In genomic region chr10:42760999-42761900, GRCm38 (mm10) we compare ENCODE assay signal across 8 mouse cellular contexts. TPM values are rescaled to one million over a fixed set of nuclear protein-coding genes. Genes with fewer than 3 reads are reported as not detected.
DNase-seq lines count a peak whose midpoint lies in the region; ATAC-seq lines count a peak whose summit lies in the region.

Gene Sec63 (plus strand): TSS chr10:42761496.

- H3K9me3 ChIP-seq in hindbrain, embryonic 16.5 days (ENCODE audit: control insufficient read depth, low read length): no peaks in the 10 kb centered on the region

- peak within 1 kb of the TSS; percentile 98 for H3K9ac ChIP-seq in hindbrain, embryonic 16.5 days (ENCODE audit: low read depth, low read length)

- H3K79me2 ChIP-seq in macrophage (ENCODE audit: inconsistent target): peaks cover 44% of the 10 kb centered on the region

- peak within 1 kb of the TSS; percentile 94 for H3K27ac ChIP-seq in hindbrain, embryonic 16.5 days (ENCODE audit: low read depth, low read length)
- H3K27ac ChIP-seq in macrophage: peak within 1 kb of the TSS; percentile 57

- no peaks in the 10 kb centered on the region for H3K36me3 ChIP-seq in hindbrain, embryonic 16.5 days (ENCODE audit: control insufficient read depth, insufficient read depth, low read length)
- H3K36me3 ChIP-seq in macrophage (ENCODE audit: inconsistent target): no peaks in the 10 kb centered on the region

- 1% methylated on average over 39 of the region's 81 CpGs for WGBS in hindbrain, embryonic 16.5 days
- 1% methylated on average over 77 of the region's 81 CpGs for WGBS in macrophage (ENCODE audit: missing documents)

- H3K4me3 ChIP-seq in hindbrain, embryonic 16.5 days (ENCODE audit: low read length): peak within 1 kb of the TSS; percentile 98
- H3K4me3 ChIP-seq in macrophage (ENCODE audit: inconsistent target): peak within 1 kb of the TSS; percentile 91

- ATAC-seq in hindbrain, embryonic 16.5 days: peak; percentile 97

- peaks cover 19% of the 10 kb centered on the region for H3K4me1 ChIP-seq in hindbrain, embryonic 16.5 days (ENCODE audit: control insufficient read depth, insufficient read depth, low read depth, low read length)

- peak; percentile 90 for DNase-seq in WW6 (ENCODE audit: low read depth, low spot score)
- DNase-seq in cerebellum, postnatal 4 days (ENCODE audit: low spot score in 2 of 2): peak; percentile 96 to 98
- peak; percentile 97 for DNase-seq in gastrocnemius, adult 18-20 months (ENCODE audit: low spot score)
- peak; percentile 99 for DNase-seq in left cerebral cortex, adult 18-20 months (ENCODE audit: low spot score in 2 of 2)
- DNase-seq in right cerebral cortex, adult 18-20 months: peak; percentile 99
- DNase-seq in urinary bladder, postnatal 10 days (ENCODE audit: low spot score): peak; percentile 98

- no peaks in the 10 kb centered on the region for H3K27me3 ChIP-seq in hindbrain, embryonic 16.5 days (replicated peaks; ENCODE audit: control insufficient read depth, insufficient read depth, low read length)

- H3K4me2 ChIP-seq in hindbrain, embryonic 16.5 days (ENCODE audit: low read length): peak within 1 kb of the TSS; percentile 87

RNA-seq across cellular contexts. Expression of gene Sec63, which starts in this region (rescaled TPM):
- total RNA-seq in gastrocnemius, adult 18-20 months (2021): 10 to 100 TPM; 26.9 to 27.7 TPM
- 16.6 and 18.1 TPM in 2 replicates for polyA plus RNA-seq in hindbrain, embryonic 16.5 days (2015; fragmentation: Nextera tagmentation; extraction: Ambion mirVana)
- total RNA-seq in left cerebral cortex, adult 18-20 months (2021): 10 to 100 TPM; 51.3 to 51.7 TPM
- total RNA-seq in macrophage (2018; cell fraction: chromatin; rRNA removed): 100 to 1,000 TPM in 3 of 26 experiments, 10 to 100 TPM in 23; 37.5 to 115 (median 55.9) TPM
- total RNA-seq in macrophage (2018; cell fraction: cytosol; rRNA removed): 10 to 100 TPM; 19.4 to 60.0 (median 36.0) TPM
- total RNA-seq in macrophage (2018; cell fraction: nucleus; rRNA removed): 10 to 100 TPM; 33.3 to 92.8 (median 51.0) TPM
- polyA plus RNA-seq in macrophage (2018): 33.2 to 118 TPM (median 35.9 TPM) in 3 replicates

Comparison
In these comparisons a context has a peak if more than half of its experiments do, and no peak if none do; other contexts are left out.
1. Peak in every context shown above with its lines: DNase-seq, ATAC-seq, H3K4me3 ChIP-seq and H3K27ac ChIP-seq.